In genomic region chr1:20498965-20499364, GRCm38 (mm10) we compare ENCODE assay signal across 24 mouse cellular contexts.
DNase-seq lines count a peak whose midpoint lies in the region; ATAC-seq and TF ChIP-seq lines count a peak whose summit lies in the region.
"Had no signal": no experiment of that assay in that cellular context is flagged by ENCODE, and none has a peak within 500 bp of the region (broad histone marks: within the 10 kb centered on the region; RNA-seq: fewer than 3 reads in every experiment).

No protein-coding gene starts in this region.

- peak; percentile 12 for DNase-seq in layer of hippocampus, adult 9-11 months
- no peak for DNase-seq in layer of hippocampus, postnatal 10 days (ENCODE audit: low spot score in 2 of 2)
- peak; percentile 63 for DNase-seq in brain, embryonic 14.5 days (ENCODE audit: low read depth)
- peak; percentile 74 for DNase-seq in forebrain, postnatal 0 days
- no peak for DNase-seq in midbrain, postnatal 0 days (ENCODE audit: low spot score)
- DNase-seq in heart, embryonic 10.5 days (ENCODE audit: low spot score): no peak
- DNase-seq: adrenal gland, adult 2 months; adrenal gland, postnatal 14 days; cerebellum, adult 2 months; cerebellum, adult 9-11 months; cerebellum, postnatal 25 days; gastrocnemius, postnatal 25 days; heart, adult 18-20 months; heart, postnatal 14 days; heart, postnatal 4 days; kidney, adult 11 months had no signal

- TF ChIP-seq POLR2A in brain, embryonic 14.5 days (IDR thresholded peaks at IDR 0.05; ENCODE audit: borderline replicate concordance, extremely low read depth, insufficient read depth, insufficient read length, poor library complexity, severe bottlenecking): no peak

- TF ChIP-seq CTCF in brain, embryonic 14.5 days (IDR thresholded peaks at IDR 0.05; ENCODE audit: borderline replicate concordance, extremely low read depth, insufficient read depth, insufficient read length): no peak
- no peak for TF ChIP-seq CTCF in forebrain, postnatal 0 days (IDR thresholded peaks at IDR 0.05; ENCODE audit: low read depth)
- TF ChIP-seq CTCF in midbrain, postnatal 0 days (IDR thresholded peaks at IDR 0.05): no peak

- no peak overlapping the region for H3K27ac ChIP-seq in forebrain, embryonic 15.5 days (replicated peaks)
- no peak overlapping the region for H3K27ac ChIP-seq in forebrain, embryonic 12.5 days
- H3K27ac ChIP-seq in forebrain, postnatal 0 days (ENCODE audit: low read depth, low read length): no peak overlapping the region
- H3K27ac ChIP-seq in midbrain, postnatal 0 days (ENCODE audit: low read depth, low read length): no peak overlapping the region
- H3K27ac ChIP-seq in heart, embryonic 10.5 days: no peak overlapping the region
- H3K27ac ChIP-seq: embryonic facial prominence, embryonic 12.5 days; embryonic facial prominence, embryonic 15.5 days; heart, embryonic 13.5 days; hindbrain, embryonic 14.5 days; intestine, embryonic 15.5 days had no signal

- no peaks in the 10 kb centered on the region for H3K4me1 ChIP-seq in forebrain, embryonic 15.5 days
- peaks cover 5% of the 10 kb centered on the region; the same call in 1 of the 2 replicates for H3K4me1 ChIP-seq in forebrain, embryonic 12.5 days
- no peaks in the 10 kb centered on the region for H3K4me1 ChIP-seq in forebrain, postnatal 0 days (ENCODE audit: insufficient read depth)
- H3K4me1 ChIP-seq in midbrain, postnatal 0 days (ENCODE audit: insufficient read depth, low read length): no peaks in the 10 kb centered on the region
- no peaks in the 10 kb centered on the region for H3K4me1 ChIP-seq in heart, embryonic 10.5 days
- H3K4me1 ChIP-seq: embryonic facial prominence, embryonic 12.5 days; embryonic facial prominence, embryonic 15.5 days; heart, embryonic 13.5 days; intestine, embryonic 15.5 days had no signal

- H3K9ac ChIP-seq in forebrain, embryonic 15.5 days (replicated peaks): no peak overlapping the region
- H3K9ac ChIP-seq in forebrain, embryonic 12.5 days: no peak overlapping the region
- H3K9ac ChIP-seq in forebrain, postnatal 0 days: no peak overlapping the region
- no peak overlapping the region for H3K9ac ChIP-seq in midbrain, postnatal 0 days (replicated peaks; ENCODE audit: low read length, poor library complexity, severe bottlenecking)
- H3K9ac ChIP-seq: embryonic facial prominence, embryonic 12.5 days; embryonic facial prominence, embryonic 15.5 days; heart, embryonic 13.5 days; hindbrain, embryonic 14.5 days; intestine, embryonic 15.5 days had no signal

- ATAC-seq in forebrain, embryonic 15.5 days (replicated peaks): peak; percentile 64; the same call in 1 of the 2 replicates
- ATAC-seq in forebrain, embryonic 12.5 days (ENCODE audit: low FRiP score): no peak
- ATAC-seq in forebrain, postnatal 0 days: peak; percentile 91
- ATAC-seq in midbrain, postnatal 0 days (ENCODE audit: low FRiP score): no peak
- ATAC-seq: CD4-positive, CD25-positive, alpha-beta regulatory T cell, adult 4 months; intestine, embryonic 15.5 days had no signal

- WGBS in forebrain, embryonic 15.5 days: 54% methylated on average over 1 of the region's 1 CpGs
- 94% methylated on average over 1 of the region's 1 CpGs for WGBS in forebrain, embryonic 12.5 days
- 22% methylated on average over 1 of the region's 1 CpGs for WGBS in forebrain, postnatal 0 days
- WGBS in midbrain, postnatal 0 days: 74% methylated on average over 1 of the region's 1 CpGs
- 73% methylated on average over 1 of the region's 1 CpGs for WGBS in heart, embryonic 10.5 days

- no peaks in the 10 kb centered on the region for H3K9me3 ChIP-seq in forebrain, embryonic 15.5 days
- H3K9me3 ChIP-seq in forebrain, embryonic 12.5 days: no peaks in the 10 kb centered on the region
- H3K9me3 ChIP-seq in forebrain, postnatal 0 days (ENCODE audit: low read length): no peaks in the 10 kb centered on the region
- no peaks in the 10 kb centered on the region for H3K9me3 ChIP-seq in midbrain, postnatal 0 days (ENCODE audit: low read length)
- H3K9me3 ChIP-seq in heart, embryonic 10.5 days: no peaks in the 10 kb centered on the region
- H3K9me3 ChIP-seq: embryonic facial prominence, embryonic 12.5 days; embryonic facial prominence, embryonic 15.5 days; heart, embryonic 13.5 days; intestine, embryonic 15.5 days had no signal

- no peak overlapping the region for H3K4me3 ChIP-seq in forebrain, embryonic 15.5 days
- no peak overlapping the region for H3K4me3 ChIP-seq in forebrain, embryonic 12.5 days (replicated peaks)
- H3K4me3 ChIP-seq in forebrain, postnatal 0 days (ENCODE audit: low read depth, low read length): no peak overlapping the region
- no peak overlapping the region for H3K4me3 ChIP-seq in midbrain, postnatal 0 days (ENCODE audit: low read depth, low read length)
- H3K4me3 ChIP-seq in heart, embryonic 10.5 days: no peak overlapping the region
- H3K4me3 ChIP-seq: embryonic facial prominence, embryonic 12.5 days; embryonic facial prominence, embryonic 15.5 days; heart, embryonic 13.5 days; intestine, embryonic 15.5 days had no signal

- no peaks in the 10 kb centered on the region for H3K36me3 ChIP-seq in forebrain, embryonic 15.5 days
- no peaks in the 10 kb centered on the region for H3K36me3 ChIP-seq in forebrain, embryonic 12.5 days (replicated peaks)
- H3K36me3 ChIP-seq in forebrain, postnatal 0 days (ENCODE audit: insufficient read depth): no peaks in the 10 kb centered on the region
- no peaks in the 10 kb centered on the region for H3K36me3 ChIP-seq in midbrain, postnatal 0 days (ENCODE audit: insufficient read depth, low read length)
- no peaks in the 10 kb centered on the region for H3K36me3 ChIP-seq in heart, embryonic 10.5 days
- H3K36me3 ChIP-seq: embryonic facial prominence, embryonic 12.5 days; embryonic facial prominence, embryonic 15.5 days; heart, embryonic 13.5 days; intestine, embryonic 15.5 days had no signal

- H3K4me2 ChIP-seq in forebrain, embryonic 15.5 days (replicated peaks): no peak overlapping the region
- no peak overlapping the region for H3K4me2 ChIP-seq in forebrain, embryonic 12.5 days
- H3K4me2 ChIP-seq in forebrain, postnatal 0 days (ENCODE audit: low read depth): no peak overlapping the region
- H3K4me2 ChIP-seq in midbrain, postnatal 0 days (ENCODE audit: low read depth, low read length, poor library complexity, severe bottlenecking): no peak overlapping the region
- H3K4me2 ChIP-seq: embryonic facial prominence, embryonic 12.5 days; embryonic facial prominence, embryonic 15.5 days; heart, embryonic 13.5 days; hindbrain, embryonic 14.5 days; intestine, embryonic 15.5 days had no signal

- H3K27me3 ChIP-seq in forebrain, embryonic 15.5 days: no peaks in the 10 kb centered on the region
- H3K27me3 ChIP-seq in forebrain, embryonic 12.5 days: no peaks in the 10 kb centered on the region
- no peaks in the 10 kb centered on the region for H3K27me3 ChIP-seq in forebrain, postnatal 0 days (ENCODE audit: insufficient read depth, low read length)
- no peaks in the 10 kb centered on the region for H3K27me3 ChIP-seq in midbrain, postnatal 0 days (ENCODE audit: insufficient read depth, low read length)
- H3K27me3 ChIP-seq in heart, embryonic 10.5 days (ENCODE audit: insufficient read depth, poor library complexity, severe bottlenecking): no peaks in the 10 kb centered on the region
- H3K27me3 ChIP-seq: embryonic facial prominence, embryonic 12.5 days; embryonic facial prominence, embryonic 15.5 days; heart, embryonic 13.5 days; intestine, embryonic 15.5 days had no signal

Comparison
In these comparisons a context has a peak if more than half of its experiments do, and no peak if none do; other contexts are left out.
1. ATAC-seq: peak in forebrain, embryonic 15.5 days (single experiment) and forebrain, postnatal 0 days (single experiment); none in forebrain, embryonic 12.5 days (single experiment) and midbrain, postnatal 0 days (single experiment).
2. DNase-seq: peak in layer of hippocampus, adult 9-11 months (single experiment), brain, embryonic 14.5 days (single experiment) and forebrain, postnatal 0 days (single experiment); none in layer of hippocampus, postnatal 10 days (0 of 2), midbrain, postnatal 0 days (single experiment) and heart, embryonic 10.5 days (single experiment).